Mouse (Mus musculus) midbrain, embryonic 11.5 days (tissue): Measurements from ENCODE around the gene Uck1. TPM values are rescaled to one million over a fixed set of nuclear protein-coding genes. Genes with fewer than 3 reads are reported as not detected.

ENCODE experiments used
- ATAC-seq: fragments of 200-750 bp; cut with Nextera tagmentation; 2 replicates; pipeline ENCODE4 v1.8.0; 2017; ENCODE audit warnings: moderate TSS enrichment, moderate library complexity; ENCODE audit not compliant: low FRiP score
- DNase-seq: peaks from one replicate; pipeline ENCODE4 v3.0.0; 2015; ENCODE audit warnings: low spot score; ENCODE audit errors: missing footprints
- H3K27ac ChIP-seq: fragments of 300-500 bp; sonication (generic); 2 replicates; pipeline ENCODE4 v1.5.1; 2014; ENCODE audit warnings: low read depth, low read length
- H3K27me3 ChIP-seq: fragments of 300-500 bp; sonication (generic); 2 replicates; pipeline ENCODE4 v1.6.1; 2014; ENCODE audit warnings: mild to moderate bottlenecking, low read length, moderate library complexity, mixed read lengths; ENCODE audit not compliant: control insufficient read depth, insufficient read depth
- H3K36me3 ChIP-seq: fragments of 300-500 bp; sonication (generic); 2 replicates; pipeline ENCODE4 v1.6.1; 2014; ENCODE audit warnings: mild to moderate bottlenecking, low read length, moderate library complexity, mixed read lengths; ENCODE audit not compliant: control insufficient read depth, insufficient read depth
- H3K4me1 ChIP-seq: fragments of 300-500 bp; sonication (generic); 2 replicates; pipeline ENCODE4 v1.6.1; 2014; ENCODE audit warnings: low read length; ENCODE audit not compliant: control insufficient read depth, insufficient read depth
- H3K4me2 ChIP-seq: fragments of 300-500 bp; sonication (generic); 2 replicates; pipeline ENCODE4 v1.6.1; 2014; ENCODE audit warnings: mild to moderate bottlenecking, moderate library complexity
- H3K4me3 ChIP-seq: fragments of 300-500 bp; sonication (generic); 2 replicates; pipeline ENCODE4 v1.5.1; 2014; ENCODE audit warnings: low read depth, low read length
- H3K9ac ChIP-seq: fragments of 300-500 bp; sonication (generic); 2 replicates; pipeline ENCODE4 v1.6.1; 2014; ENCODE audit warnings: low read length
- H3K9me3 ChIP-seq: fragments of 300-500 bp; sonication (generic); 2 replicates; pipeline ENCODE4 v1.6.1; 2016; ENCODE audit warnings: low read length; ENCODE audit not compliant: control insufficient read depth
- WGBS: fragments of 180-500 bp; shearing (Covaris S2); extraction: QIAGEN DNeasy Blood & Tissue Kit; methylation state at CpG from one replicate; pipeline ENCODE4 v1.1.7; 2014; 5-methylcytosine and 5-hydroxymethylcytosine counted together
- polyA plus RNA-seq: library from polyadenylated mRNA; unstranded; fragments of >200 nt; fragmentation: Nextera tagmentation; extraction: Ambion mirVana; gene quantifications from 2 replicates; pipeline ENCODE4 v1.2.1, GENCODE M21; 2014

Gene Uck1
- polyA plus RNA-seq, 1 experiment from 2014 or later: 73.2 TPM

- no peak overlapping the region for H3K4me3 ChIP-seq
- H3K9me3 ChIP-seq: no peaks in the 10 kb centered on the region
- H3K4me2 ChIP-seq: no peak overlapping the region
- 75% methylated on average over 1 of the region's 1 CpGs for WGBS
- ATAC-seq (no peak), DNase-seq (no peak)
- no peaks in the 10 kb centered on the region for H3K27me3 ChIP-seq
- H3K4me1 ChIP-seq: peaks cover 7% of the 10 kb centered on the region; the same call in 1 of the 2 replicates
- H3K36me3 ChIP-seq: peaks cover 13% of the 10 kb centered on the region
- H3K27ac ChIP-seq: no peak overlapping the region
- no peak overlapping the region for H3K9ac ChIP-seq
Observed at GRCm38 (mm10) chr2:32282727-32283126, 22.8 kb upstream of the Uck1 start.

GRCm38 (mm10) chr2:32282289-32282688 lies 22.3 kb upstream of the Uck1 start:
- H3K4me2 ChIP-seq: no peak overlapping the region
- H3K9ac ChIP-seq: no peak overlapping the region
- 94% methylated on average over 2 of the region's 2 CpGs for WGBS

GRCm38 (mm10) chr2:32275823-32276222 lies 15.9 kb upstream of the Uck1 start:
- no peaks in the 10 kb centered on the region for H3K4me1 ChIP-seq
- H3K36me3 ChIP-seq: peaks cover 8% of the 10 kb centered on the region
- 74% methylated on average over 3 of the region's 3 CpGs for WGBS
- no peak overlapping the region for H3K27ac ChIP-seq
- DNase-seq (no peak), ATAC-seq (no peak)
- H3K27me3 ChIP-seq: no peaks in the 10 kb centered on the region
- H3K4me2 ChIP-seq: no peak overlapping the region
- no peak overlapping the region for H3K9ac ChIP-seq
- no peak overlapping the region for H3K4me3 ChIP-seq
- H3K9me3 ChIP-seq: no peaks in the 10 kb centered on the region

More at GRCm38 (mm10) chr2:32282289-32282688, 22.3 kb upstream of the Uck1 start:
- peaks cover 15% of the 10 kb centered on the region for H3K36me3 ChIP-seq
- no peaks in the 10 kb centered on the region for H3K27me3 ChIP-seq
- ATAC-seq: no peak
- peaks cover 7% of the 10 kb centered on the region; the same call in 1 of the 2 replicates for H3K4me1 ChIP-seq
- no peak overlapping the region for H3K4me3 ChIP-seq
- DNase-seq: no peak
- no peaks in the 10 kb centered on the region for H3K9me3 ChIP-seq
- H3K27ac ChIP-seq: no peak overlapping the region

GRCm38 (mm10) chr2:32260635-32261034 lies 676 bp upstream of the Uck1 start:
- Histone ChIP-seq H3K27ac (no peak overlapping the region), H3K9ac (no peak overlapping the region), H3K4me1 (peaks cover 9% of the 10 kb centered on the region), H3K4me2 (no peak overlapping the region), H3K36me3 (peaks cover 9% of the 10 kb centered on the region), H3K4me3 (no peak overlapping the region), H3K9me3 (no peaks in the 10 kb centered on the region), H3K27me3 (no peaks in the 10 kb centered on the region)
- ATAC-seq: no peak
- 33% methylated on average over 4 of the region's 4 CpGs for WGBS
- no peak for DNase-seq

GRCm38 (mm10) chr2:32258887-32259533 lies 949 bp downstream of the Uck1 start:
- Histone ChIP-seq H3K4me3 (peak overlapping the region; percentile 91), H3K27ac (no peak overlapping the region), H3K9ac (peak overlapping the region; percentile 81), H3K27me3 (no peaks in the 10 kb centered on the region), H3K4me1 (peaks cover 9% of the 10 kb centered on the region), H3K4me2 (peak overlapping the region; percentile 72), H3K9me3 (no peaks in the 10 kb centered on the region), H3K36me3 (peaks cover 10% of the 10 kb centered on the region)
- ATAC-seq (no peak), DNase-seq (no peak)
- 64% methylated on average over 6 of the region's 6 CpGs for WGBS

GRCm38 (mm10) chr2:32256273-32256672 lies 3.7 kb downstream of the Uck1 start:
- H3K36me3 ChIP-seq: peaks cover 21% of the 10 kb centered on the region
- H3K9ac ChIP-seq: no peak overlapping the region
- no peak overlapping the region for H3K4me2 ChIP-seq
- H3K4me1 ChIP-seq: peaks cover 9% of the 10 kb centered on the region
- ATAC-seq: no peak
- no peaks in the 10 kb centered on the region for H3K9me3 ChIP-seq
- DNase-seq: no peak
- H3K27me3 ChIP-seq: no peaks in the 10 kb centered on the region
- WGBS: 94% methylated on average over 11 of the region's 11 CpGs
- H3K4me3 ChIP-seq: no peak overlapping the region
- H3K27ac ChIP-seq: no peak overlapping the region

GRCm38 (mm10) chr2:32254563-32254962 lies 5.4 kb downstream of the Uck1 start:
- DNase-seq (no peak), ATAC-seq (no peak)
- Histone ChIP-seq H3K27me3 (no peaks in the 10 kb centered on the region), H3K4me3 (no peak overlapping the region), H3K4me2 (no peak overlapping the region), H3K4me1 (peaks cover 8% of the 10 kb centered on the region), H3K27ac (no peak overlapping the region), H3K9ac (no peak overlapping the region), H3K9me3 (no peaks in the 10 kb centered on the region), H3K36me3 (peaks cover 21% of the 10 kb centered on the region)
- WGBS: 83% methylated on average over 5 of the region's 5 CpGs

GRCm38 (mm10) chr2:32253352-32253751 lies 6.6 kb downstream of the Uck1 start:
- H3K4me1 ChIP-seq: no peaks in the 10 kb centered on the region
- WGBS: 89% methylated on average over 1 of the region's 1 CpGs
- peaks cover 21% of the 10 kb centered on the region for H3K36me3 ChIP-seq
- H3K4me3 ChIP-seq: no peak overlapping the region
- no peak for DNase-seq
- no peak for ATAC-seq
- no peaks in the 10 kb centered on the region for H3K27me3 ChIP-seq
- no peak overlapping the region for H3K4me2 ChIP-seq
- H3K9me3 ChIP-seq: no peaks in the 10 kb centered on the region
- no peak overlapping the region for H3K27ac ChIP-seq
- H3K9ac ChIP-seq: no peak overlapping the region

- WGBS: 94% methylated on average over 5 of the region's 5 CpGs
- H3K9ac ChIP-seq: no peak overlapping the region
- peaks cover 18% of the 10 kb centered on the region for H3K36me3 ChIP-seq
- H3K4me3 ChIP-seq: no peak overlapping the region
- H3K4me2 ChIP-seq: no peak overlapping the region
- H3K27me3 ChIP-seq: no peaks in the 10 kb centered on the region
- DNase-seq: no peak
- no peak for ATAC-seq
- no peaks in the 10 kb centered on the region for H3K4me1 ChIP-seq
- no peak overlapping the region for H3K27ac ChIP-seq
- no peaks in the 10 kb centered on the region for H3K9me3 ChIP-seq
Observed at GRCm38 (mm10) chr2:32252658-32253057, 7.3 kb downstream of the Uck1 start.
